Mouse (Mus musculus): Measurements from ENCODE around the gene Ext2.

The Ext2 gene

DNA sequence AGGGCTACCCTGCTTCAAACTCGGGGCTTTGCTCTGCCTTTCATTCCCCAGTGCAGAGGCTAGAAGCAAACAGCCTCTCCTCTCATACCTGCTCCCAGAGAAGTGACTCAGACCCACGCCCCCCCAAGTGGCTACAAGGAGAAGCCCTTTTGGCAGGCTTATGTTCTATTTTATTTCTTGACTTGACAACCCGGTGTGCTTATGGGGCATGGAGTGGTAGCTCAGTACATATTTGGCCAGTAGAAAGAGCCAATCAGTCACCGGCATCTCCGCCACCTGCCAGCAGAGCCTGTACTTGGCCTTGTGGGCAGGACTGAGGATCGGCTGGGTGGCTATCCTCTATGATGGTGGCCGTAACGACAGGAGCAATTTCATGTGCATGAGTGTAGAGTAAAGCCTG, 85.2 kb downstream of the Ext2 start:
- no peak for DNase-seq (ENCODE audit: low spot score)

DNA sequence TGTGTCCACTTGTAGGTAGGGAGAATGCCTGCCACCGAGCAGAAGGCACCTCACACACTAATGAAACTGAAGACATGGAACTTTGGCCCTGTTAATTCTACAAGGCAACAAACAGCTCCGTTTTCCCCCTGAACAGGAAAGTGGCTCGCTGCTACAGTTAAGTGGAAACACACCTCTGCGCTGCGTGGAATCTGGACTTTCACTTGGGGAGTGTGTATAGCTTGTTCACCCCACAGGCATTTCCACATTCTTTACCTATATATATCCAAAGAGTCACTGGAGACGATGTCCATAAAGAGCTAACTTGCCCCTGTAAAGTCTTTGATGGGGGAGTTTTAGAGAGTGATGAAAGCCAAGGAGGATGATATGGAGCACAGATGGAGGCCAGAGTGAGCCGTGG, 89.7 kb downstream of the Ext2 start:
- DNase-seq (ENCODE audit: low spot score) = no peak

DNA sequence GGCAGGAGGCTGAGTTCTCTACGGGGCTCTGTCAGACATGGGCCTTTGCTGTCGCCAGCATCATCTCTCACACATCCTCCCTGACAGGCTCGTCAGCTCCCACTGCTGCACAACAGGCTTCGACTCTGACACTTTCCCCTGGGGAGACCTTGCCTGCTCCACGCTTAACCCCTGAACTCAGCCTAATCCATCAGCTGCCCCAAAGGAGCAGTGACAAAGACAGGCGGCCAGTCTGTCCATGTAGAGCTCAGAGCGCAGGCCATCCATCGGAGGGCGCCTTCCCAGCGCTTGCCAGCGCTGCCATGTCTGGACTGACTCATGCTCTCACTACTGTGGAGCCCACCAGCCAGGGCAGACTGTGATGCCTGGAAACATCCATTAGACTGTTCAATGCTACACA, 92.8 kb downstream of the Ext2 start:
- no peak for DNase-seq (ENCODE audit: low spot score)

DNA sequence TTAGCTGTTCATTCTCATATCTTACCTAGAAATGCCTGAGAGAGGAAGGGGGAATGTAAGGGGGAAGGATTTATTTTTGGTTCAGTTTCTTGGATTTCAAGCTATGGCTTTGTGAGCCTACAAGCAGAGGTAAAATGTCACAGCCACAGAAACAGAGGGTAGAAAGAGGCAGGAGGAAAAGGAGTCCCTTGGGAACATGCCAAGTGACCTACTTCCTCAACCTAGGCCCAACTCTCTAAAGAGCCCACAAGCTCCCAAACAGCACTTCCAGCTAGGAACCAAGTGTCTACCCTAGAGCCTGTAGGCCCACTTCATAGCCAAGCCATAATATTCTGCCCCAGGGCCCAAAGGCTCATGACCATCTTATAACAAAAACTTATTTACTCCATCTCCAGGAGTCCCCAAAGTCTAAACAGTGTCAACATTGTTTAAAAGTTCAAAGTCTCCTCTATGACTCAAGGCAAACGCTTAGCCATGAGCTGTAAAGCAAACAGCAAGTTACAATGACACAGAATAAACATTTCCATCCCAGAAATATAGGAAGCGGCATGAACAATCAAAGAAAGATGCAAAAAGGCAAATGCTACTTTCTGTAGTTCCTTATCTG, 99.1 kb downstream of the Ext2 start:
- no peak for DNase-seq (ENCODE audit: low spot score)

DNA sequence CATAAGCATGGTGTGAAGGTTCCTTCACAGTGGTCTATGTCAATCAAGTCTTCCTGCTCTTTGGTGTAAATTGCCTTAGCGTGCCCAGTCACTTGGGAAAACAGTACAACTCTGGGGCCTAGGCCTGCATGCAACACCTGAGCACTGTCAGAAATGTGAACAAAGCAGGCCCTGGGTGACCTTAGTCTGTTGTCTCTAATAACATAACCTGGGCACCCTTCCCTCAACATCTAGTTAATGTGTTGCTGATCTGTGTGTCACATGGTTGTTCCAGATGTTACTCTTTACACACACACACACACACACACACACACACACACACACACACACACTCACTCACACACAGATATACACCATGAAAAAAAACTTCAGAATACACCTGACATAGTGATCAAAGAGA, 101.4 kb downstream of the Ext2 start:
- DNase-seq (ENCODE audit: low spot score) = no peak

DNA sequence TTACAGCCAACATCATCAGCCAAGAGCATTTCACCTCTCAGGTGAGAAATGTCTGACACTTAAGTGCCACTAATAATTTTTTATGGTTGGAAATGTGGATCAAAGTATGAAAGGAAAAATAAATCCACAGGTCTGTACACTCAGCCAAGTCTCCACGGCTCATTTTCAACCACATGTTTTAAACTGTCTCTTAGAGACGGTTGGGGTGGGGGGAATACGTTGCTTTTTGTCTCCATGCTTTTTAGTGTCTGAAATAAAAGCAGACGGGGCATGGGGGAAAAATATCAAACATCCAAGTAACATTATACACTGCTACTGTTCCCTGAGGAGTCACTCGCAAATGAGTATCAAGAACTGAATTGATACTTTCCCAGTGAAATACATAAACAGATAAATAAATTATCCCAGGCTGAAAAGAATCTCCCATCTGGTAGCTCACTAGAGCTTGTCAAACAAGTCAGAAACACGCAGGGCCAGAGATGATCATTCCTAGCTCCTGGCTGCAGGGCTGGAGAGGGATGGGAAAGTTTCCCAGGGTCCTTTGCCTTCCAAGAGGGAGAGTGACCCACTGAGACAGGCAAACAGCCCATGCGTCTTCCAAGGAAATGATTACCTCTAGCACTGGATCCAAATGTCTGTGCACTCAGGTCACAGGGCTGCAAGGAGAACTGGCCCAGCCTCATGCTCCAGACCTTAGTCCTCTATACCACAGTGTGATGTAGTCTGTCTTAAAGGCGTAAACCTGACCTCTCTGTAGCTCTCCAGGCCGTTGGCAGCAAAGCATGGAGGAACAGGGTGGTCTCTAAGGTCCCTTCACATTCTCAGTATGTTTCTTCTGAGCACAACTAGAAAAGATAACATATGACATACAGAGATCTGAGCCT, 102.3 kb downstream of the Ext2 start:
- no peak for DNase-seq (ENCODE audit: low spot score)

DNA sequence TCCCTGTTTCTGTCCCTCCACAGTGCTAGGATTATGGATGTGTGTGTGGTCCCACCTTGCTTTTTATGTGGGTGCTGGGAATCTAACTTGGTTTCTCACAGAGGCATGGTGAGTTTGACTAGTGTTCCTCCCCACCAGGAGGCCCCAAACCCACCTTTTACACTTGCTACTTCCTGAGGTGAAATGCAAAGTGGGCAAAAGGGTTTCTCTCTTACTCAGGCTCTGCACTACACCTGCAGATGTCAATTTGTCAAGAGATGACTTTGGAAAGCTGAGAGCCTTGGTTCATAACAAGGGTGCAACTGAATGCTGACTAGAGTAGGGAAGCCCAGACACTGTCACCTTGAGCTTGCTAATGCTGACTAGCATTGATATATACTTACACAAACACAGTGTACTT, 109.1 kb downstream of the Ext2 start:
- DNase-seq (ENCODE audit: low spot score) = no peak

DNA sequence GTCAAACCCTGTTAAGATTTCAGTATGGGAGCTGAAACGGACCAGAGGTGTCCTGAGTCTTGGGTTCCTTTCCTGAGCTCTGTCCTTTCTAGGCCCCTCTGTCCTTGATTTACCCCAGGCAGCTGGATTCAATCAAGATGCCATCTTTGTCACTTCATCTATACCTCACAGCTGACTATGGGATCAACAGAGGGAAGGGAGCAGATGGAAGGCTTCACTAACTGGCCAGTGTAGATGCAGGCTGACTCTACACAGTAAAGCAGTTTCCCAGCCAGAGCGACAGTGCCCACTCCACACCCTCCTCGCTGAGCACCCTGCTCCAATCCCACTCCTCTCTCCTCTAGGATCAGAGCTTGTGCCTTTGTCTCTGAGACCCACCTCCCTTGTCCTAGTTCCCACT, 110.9 kb downstream of the Ext2 start:
- no peak for DNase-seq (ENCODE audit: low spot score)

DNA sequence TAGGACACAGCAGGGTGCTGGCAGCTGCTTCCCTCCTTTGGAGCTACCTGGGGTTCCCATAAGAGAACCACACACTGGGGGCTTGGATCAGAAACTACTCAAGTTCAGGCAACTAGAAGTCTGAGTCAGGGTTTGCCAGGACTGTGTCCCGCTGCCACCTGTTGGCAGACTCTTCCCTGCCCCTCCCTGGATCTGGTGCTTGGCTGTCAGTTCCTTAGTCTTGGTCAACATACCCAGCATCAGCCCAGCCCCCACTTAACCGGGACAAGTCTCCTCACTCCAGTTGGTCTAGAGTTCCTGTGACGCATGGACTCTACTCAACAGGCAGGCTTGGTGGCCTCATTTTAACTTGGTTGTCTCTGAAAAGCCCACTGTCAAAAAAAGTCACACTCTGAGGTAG, 112.7 kb downstream of the Ext2 start:
- DNase-seq (ENCODE audit: low spot score) = no peak

DNA sequence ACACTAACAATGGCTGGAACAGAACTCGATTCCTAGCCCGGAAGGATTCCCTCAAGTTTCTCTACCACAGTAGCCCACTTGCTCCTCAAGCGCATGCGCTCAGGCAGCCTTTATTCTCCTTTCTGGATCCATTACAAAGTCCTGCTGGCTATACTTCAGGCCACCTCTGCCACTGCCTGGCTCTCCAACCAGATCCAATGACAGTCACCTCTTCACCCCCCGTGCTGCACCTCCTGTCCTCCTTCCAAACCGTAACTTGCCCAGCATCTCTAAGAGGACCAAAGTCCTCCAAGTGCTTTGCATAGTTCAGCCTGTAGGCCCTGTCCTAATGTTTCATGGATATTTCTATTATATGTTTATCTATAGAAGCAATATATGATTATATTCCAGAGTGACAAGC, 113.1 kb downstream of the Ext2 start:
- no peak for DNase-seq (ENCODE audit: low spot score)

DNA sequence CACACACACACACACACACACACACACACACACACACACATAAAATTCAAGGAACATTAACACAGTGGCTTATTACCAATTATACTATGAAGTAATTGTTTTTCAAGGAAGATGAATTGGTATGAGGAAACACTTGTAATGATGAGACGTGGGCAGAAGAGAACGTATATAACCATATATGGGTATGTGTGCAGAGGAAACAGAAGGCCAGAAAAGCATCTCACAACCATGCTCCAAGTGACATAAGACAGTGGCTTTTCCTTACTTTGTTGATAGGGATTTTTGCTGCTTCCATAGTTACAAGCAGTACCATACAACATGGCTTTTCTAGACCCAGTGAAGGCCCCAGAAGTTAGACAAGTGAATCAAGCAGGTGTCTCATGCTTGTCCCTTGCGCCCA, 115.5 kb downstream of the Ext2 start:
- DNase-seq (ENCODE audit: low spot score) = no peak

DNA sequence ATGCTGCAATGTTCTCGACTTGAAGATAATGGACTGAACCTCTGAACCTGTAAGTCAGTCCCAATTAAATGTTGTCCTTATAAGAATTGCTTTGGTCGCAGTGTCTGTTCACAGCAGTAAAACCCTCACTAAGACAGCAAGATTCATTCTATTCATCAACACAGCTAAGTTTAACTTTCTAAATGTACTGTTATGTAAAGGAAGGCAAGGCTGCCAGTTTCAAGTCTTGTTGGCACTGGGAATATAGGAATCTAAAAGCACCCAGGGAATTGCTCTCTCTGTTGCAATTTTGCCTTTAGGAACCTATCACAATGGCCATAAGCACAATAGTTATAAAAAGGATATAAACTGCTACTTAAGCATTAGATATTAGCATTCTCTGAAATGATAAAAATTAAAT, 116.0 kb downstream of the Ext2 start:
- DNase-seq (ENCODE audit: low spot score) = no peak

DNA sequence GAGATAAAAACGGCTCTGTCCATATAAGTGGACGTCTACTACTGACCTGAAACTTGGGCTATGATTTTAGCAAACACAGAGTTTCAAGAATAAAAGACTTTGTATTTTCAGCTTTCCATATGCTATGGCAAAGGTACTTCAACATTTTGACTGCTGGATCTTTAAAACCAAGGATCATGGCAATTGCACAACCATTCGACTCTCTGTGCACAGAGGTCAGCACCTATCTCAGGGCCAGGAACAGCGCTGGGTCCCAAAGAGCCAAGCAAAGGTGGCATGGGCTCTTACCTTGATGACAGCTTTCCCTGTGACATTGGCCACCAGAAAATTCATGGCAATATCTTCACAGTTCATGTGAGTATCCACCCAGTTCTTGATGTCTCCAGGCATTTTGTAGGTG, 118.2 kb downstream of the Ext2 start:
- DNase-seq (ENCODE audit: low spot score) = no peak

DNA sequence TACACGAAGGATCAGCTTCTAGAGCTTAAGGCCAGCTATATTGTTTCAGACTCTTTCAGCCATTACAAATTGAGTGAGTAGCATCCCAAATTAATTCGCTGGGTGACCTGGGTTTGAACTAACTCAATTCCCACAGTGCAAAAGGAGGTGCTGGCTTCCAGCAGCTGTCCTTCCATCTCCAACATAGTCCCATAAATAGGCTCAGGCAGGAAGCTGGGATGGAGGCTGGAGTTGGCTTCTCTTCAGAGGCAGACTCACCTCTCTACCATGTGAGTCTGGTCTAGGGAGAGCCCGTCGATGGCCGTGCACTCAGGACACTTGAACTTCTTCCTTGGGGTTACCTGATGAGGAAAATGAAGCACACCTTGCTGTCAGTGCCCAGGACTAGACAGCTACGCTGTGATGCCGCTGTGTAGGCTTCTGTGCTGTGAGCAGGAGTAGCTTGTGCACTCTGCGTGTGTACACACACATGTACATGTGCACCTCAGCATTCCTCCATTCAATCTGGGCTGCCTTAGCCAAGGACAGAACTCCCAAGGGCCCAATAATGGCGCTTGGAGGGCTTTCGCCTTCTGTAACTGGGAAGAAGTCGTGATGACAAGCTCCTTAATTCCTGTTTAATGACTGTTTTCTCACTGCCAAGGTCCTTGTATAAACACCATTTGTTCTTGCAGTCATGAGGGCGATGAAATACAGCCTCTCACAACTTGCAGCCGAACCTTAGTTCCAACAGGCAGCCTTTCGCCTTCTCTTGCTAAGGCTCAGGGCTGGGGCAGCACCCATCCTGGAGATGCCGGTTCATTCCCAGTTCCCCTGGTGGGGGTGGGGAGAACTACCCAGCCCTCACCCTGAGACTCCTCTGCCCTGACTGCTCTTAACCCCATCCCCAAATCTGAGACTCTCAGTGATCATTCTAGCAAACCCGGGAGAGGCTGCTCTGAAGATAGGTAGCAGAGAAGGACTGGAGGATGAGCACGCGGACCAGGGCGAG, 119.1 kb downstream of the Ext2 start:
- DNase-seq (ENCODE audit: low spot score) = no peak

DNA sequence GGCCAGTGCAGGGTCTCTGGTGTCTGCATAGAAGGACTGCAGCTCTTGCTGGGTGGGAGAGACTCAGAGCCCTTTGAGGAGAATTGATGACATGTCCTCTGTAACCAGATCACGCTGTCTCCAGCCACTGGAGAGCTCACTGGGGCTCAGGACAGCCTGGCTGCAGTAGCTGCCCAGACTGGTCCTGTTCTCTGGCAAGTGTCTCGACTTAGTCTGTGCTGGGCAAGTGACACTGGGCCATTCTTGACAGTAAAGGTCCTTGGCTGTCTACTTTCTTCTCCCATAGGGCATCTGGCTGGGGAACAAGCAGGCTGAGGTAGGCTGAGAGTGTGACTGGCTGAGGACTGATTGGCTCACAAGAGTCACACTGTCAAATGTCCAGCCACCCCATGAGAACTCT, 123.0 kb downstream of the Ext2 start:
- no peak for DNase-seq (ENCODE audit: low spot score)

DNA sequence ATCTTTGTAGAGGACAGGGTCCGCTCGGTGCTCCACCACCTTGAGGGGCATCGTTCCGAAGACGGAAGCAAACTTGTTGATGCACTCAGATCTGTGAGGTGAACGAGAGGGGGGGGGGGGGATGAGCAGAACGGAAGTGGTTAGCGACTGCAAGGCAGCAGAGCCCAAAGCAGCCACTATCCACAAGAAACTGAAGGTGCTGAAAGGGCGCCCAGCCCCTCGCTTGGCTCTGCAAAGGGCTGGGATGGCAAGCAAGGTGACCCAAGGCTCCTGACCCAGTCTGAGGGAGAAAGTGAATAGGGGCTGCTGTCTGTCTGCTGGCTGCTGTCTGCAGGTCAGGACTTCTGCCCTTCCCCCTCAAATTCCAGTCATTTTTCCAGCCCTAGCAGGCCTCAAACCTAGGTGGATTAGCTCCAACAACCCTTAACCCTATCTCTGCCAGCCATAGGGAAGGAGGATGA, 126.2 kb downstream of the Ext2 start:
- no peak for DNase-seq (ENCODE audit: low spot score)

DNA sequence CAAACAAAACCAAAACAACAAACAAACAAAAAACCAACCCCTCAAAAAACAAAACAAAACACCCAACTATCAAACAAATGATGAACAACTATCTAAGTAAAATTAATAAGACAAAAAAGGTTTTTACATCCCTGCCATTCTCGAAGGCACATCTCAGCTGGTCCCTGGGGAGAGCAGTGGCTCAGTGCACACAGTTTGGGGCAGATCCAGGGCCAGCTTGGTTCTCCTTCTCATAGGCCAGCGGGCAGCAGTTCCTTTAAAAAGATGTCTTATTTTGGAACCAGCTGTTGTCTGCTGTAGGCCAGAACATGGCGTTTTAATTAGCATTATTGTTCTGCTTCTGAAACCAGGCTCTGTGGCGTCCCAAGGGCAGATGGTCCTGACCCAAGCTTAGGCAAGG, 129.3 kb downstream of the Ext2 start:
- DNase-seq (ENCODE audit: low spot score) = no peak

DNA sequence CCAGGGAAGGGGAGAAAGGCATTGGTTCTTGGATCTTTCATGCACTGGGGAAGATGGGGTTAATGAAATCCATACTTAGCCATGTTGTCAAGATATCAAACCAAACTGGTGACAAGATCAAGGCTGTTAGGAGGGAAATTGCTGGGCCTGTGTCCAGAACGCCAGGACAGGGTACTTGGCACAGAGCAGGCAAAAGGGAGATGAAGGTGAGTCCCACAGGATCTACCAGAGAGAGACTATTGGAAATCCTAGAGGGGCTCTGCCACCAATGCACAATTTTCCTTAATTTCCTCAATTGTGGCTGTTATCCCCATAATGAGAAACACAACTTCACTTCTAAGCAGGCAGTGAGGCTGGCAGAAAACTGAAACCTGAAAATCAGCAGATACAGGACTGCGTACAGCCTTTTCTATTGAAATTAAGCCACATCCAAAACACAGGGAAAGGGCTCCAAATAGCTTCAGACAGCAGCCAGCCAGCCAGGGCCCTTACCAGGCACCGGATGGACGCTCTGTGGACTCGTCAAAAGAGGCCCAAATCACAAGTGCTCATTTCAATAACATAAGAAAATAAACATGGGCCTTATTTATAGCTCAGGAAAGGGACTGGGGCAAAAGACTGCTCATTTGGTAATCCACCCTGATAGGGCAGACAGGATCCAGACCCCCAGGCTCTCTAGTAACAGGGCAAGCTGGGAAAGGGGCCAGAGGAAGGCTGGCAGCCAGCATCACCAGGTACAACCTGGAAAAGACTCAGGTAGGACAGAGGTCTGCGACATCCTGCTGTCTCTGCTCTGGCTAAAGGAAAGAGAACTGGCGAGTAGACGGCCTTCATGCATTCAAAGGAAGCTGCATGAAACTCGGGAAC, 132.1 kb downstream of the Ext2 start:
- no peak for DNase-seq (ENCODE audit: low spot score)

DNA sequence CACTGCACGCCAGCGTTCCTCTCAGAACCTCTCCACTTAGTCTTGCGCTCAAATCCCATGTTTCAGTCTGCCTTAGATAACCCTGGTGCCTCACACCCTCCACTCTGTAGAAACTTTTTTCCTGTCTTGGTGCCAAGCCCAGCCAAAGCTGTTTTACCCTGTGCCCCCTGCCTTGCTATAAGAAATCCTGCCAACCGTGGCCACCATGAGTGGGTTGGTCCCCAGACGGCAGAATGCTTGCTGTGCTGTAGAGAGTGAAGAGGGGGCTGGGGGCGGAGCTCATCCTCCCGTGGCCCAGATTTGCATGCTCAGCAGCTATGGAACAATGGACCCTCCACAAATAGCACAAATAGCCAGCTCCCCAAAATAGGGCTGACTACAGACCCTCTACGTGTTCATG, 138.7 kb downstream of the Ext2 start:
- no peak for DNase-seq (ENCODE audit: low spot score)

DNA sequence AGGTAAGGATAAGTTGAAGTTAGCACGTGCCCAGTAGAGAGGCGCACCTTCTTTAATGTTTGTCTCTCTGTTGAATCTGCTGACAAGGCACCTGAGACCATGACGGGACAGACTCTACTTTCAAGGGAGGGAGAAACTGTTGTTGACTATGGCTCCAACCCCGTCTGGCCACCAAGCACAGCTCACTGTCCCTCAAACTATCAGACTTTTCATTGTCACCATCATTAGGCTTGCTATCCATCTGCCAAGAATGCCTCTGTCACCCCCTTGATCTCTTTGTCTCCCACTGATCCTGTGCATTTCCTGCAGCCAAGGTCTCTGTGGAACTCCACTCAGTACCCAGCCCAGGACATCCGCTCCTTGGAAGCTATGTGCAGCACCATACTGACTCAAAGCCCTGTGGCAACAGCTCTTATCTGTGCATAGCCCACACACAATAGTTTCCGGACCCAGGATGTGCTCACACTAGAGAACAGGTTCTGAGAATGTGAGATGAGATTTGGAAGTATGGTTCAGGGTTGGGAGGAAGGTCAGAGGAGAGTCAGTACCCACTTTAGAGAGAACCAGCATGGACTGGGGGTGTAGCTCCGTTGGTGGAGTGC, 139.7 kb downstream of the Ext2 start:
- no peak for DNase-seq (ENCODE audit: low spot score)

DNA sequence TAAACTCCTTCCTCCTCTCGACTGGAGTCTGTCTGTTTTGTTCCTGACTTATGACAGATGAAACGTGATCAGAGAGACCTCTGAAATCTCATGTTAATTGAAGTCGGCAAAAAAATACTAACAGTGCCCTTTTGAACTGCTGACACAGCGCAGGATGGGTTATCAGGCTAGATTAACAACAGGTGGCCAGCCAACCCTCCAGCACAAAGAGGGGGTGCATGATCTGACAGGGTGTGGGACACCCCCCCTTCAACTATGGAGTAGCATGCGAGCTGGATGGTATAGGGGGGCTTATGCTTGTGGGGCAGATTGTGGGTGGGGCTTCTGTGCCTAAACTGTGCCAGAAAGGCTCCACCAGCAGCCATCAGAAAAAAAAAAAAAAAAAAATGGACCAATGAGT, 141.0 kb downstream of the Ext2 start:
- no peak for DNase-seq (ENCODE audit: low spot score)
